Mouse (Mus musculus) lung, postnatal 36 days (tissue): ENCODE data around the gene Mlst8.

Source experiments
- DNase-seq: peaks from one replicate; pipeline ENCODE4 v3.0.0; 2022; ENCODE audit warnings: mixed read lengths

Gene Mlst8

DNA sequence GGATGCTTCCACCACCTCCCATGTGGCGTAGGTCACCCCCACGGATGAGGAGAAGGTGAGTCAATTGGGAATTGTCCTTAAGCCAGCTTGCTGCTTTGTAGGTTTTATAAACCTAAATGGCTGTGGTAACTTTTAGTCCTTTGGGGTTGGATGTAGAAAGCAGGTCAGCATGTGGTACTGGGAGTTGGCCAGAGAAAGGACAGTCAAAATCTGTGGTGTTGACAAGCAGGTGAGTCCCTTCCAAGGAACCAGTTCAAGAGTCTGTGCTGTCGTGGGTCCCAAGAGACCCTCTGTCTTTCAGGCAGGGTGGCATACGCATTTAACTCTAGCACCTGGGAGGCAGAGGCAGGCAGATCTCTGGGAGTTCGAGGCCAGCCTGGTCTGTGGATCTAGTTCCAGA lies 54.4 kb downstream of the Mlst8 start:
- no peak for DNase-seq
